Mouse (Mus musculus): ENCODE data around the gene Apol11b. TPM values are rescaled to one million over a fixed set of nuclear protein-coding genes. Genes with fewer than 3 reads are reported as not detected.
"Not testable (repeated sequence)": the region's sequence is repeated elsewhere in the genome, so short reads cannot be mapped to it uniquely, and the experiment has no call there.

Apol11b gene
- polyA plus RNA-seq, 1 experiment from 2014 or later, result not detected

DNA sequence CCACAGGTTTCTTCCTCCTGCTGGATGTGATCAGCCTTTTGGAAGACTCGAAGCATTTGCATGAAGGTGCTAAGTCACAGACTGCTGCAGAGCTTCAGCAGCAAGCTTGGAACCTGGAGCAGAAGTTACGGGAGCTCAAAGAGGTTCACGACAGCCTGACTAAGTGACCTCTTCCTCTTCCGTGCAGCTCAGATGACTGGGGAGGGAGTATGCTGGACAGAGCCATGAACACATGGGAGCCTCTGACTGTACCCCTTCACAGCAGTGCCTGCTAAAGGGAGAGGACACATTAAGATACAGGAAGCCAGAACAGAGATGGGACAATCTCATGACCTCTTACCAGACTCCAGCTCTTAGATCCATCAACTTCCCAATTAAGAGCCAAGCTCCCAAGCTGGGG lies 16.6 kb downstream of the Apol11b start:
- H3K4me3 ChIP-seq (ENCODE audit: low read depth, low read length); DNase-seq (ENCODE audit: low spot score); H3K9me3 ChIP-seq (ENCODE audit: control insufficient read depth, low read length); H3K27ac ChIP-seq (ENCODE audit: low read depth, low read length); H3K36me3 ChIP-seq (ENCODE audit: control insufficient read depth, insufficient read depth, low read length); H3K9ac ChIP-seq (ENCODE audit: low read length); H3K4me2 ChIP-seq (ENCODE audit: low read depth); H3K27me3 ChIP-seq (ENCODE audit: control insufficient read depth, insufficient read depth, low read length); ATAC-seq (ENCODE audit: insufficient read depth, low FRiP score, low TSS enrichment); H3K4me1 ChIP-seq (ENCODE audit: control insufficient read depth, insufficient read depth, low read length): not testable (repeated sequence)
- 75% methylated on average over 4 of the region's 4 CpGs for WGBS

- no peak for DNase-seq (ENCODE audit: low spot score)
Measured at GRCm38 (mm10) chr15:77624710-77625109, 18.4 kb downstream of the Apol11b start.

DNA sequence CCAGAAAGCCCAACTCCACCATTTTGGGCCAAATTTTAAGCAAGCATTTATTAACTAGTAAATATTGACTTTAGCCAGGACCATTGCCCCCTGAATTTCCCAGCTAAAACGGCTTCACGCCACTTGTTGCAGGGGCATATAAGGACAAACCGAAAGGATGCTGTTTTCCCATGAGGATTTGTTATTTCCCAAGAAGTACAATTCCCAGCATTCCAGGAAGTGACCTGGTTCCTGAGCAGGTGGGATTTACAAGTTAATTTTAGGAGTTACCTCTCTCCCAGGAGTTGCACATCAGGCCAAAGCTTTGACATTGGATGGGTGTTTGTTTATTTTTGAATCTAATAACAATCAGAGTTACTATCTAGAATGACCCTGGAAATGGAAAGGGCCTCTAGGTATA lies 37.0 kb downstream of the Apol11b start:
- Histone ChIP-seq H3K9me3 (ENCODE audit: control insufficient read depth, low read length) (no peaks in the 10 kb centered on the region), H3K27ac (ENCODE audit: low read depth, low read length) (no peak overlapping the region), H3K9ac (ENCODE audit: low read length) (no peak overlapping the region), H3K4me2 (ENCODE audit: low read depth) (no peak overlapping the region), H3K4me3 (ENCODE audit: low read depth, low read length) (no peak overlapping the region), H3K27me3 (ENCODE audit: control insufficient read depth, insufficient read depth, low read length) (no peaks in the 10 kb centered on the region), H3K4me1 (ENCODE audit: control insufficient read depth, insufficient read depth, low read length) (no peaks in the 10 kb centered on the region), H3K36me3 (ENCODE audit: control insufficient read depth, insufficient read depth, low read length) (no peaks in the 10 kb centered on the region)
- no peak for ATAC-seq (ENCODE audit: insufficient read depth, low FRiP score, low TSS enrichment)
- 94% methylated on average over 3 of the region's 3 CpGs for WGBS
- no peak for DNase-seq (ENCODE audit: low spot score)

More at GRCm38 (mm10) chr15:77624710-77625109, 18.4 kb downstream of the Apol11b start:
- H3K27me3 ChIP-seq (ENCODE audit: control insufficient read depth, insufficient read depth, low read length), result no peaks in the 10 kb centered on the region
- no peaks in the 10 kb centered on the region for H3K36me3 ChIP-seq (ENCODE audit: control insufficient read depth, insufficient read depth, low read length)
- 93% methylated on average over 1 of the region's 1 CpGs for WGBS
- H3K9me3 ChIP-seq (ENCODE audit: control insufficient read depth, low read length), result no peaks in the 10 kb centered on the region
- no peak overlapping the region for H3K9ac ChIP-seq (ENCODE audit: low read length)
- no peak overlapping the region for H3K4me3 ChIP-seq (ENCODE audit: low read depth, low read length)
- H3K4me2 ChIP-seq (ENCODE audit: low read depth), result no peak overlapping the region
- H3K27ac ChIP-seq (ENCODE audit: low read depth, low read length), result no peak overlapping the region
- no peaks in the 10 kb centered on the region for H3K4me1 ChIP-seq (ENCODE audit: control insufficient read depth, insufficient read depth, low read length)
- no peak for ATAC-seq (ENCODE audit: insufficient read depth, low FRiP score, low TSS enrichment)

DNA sequence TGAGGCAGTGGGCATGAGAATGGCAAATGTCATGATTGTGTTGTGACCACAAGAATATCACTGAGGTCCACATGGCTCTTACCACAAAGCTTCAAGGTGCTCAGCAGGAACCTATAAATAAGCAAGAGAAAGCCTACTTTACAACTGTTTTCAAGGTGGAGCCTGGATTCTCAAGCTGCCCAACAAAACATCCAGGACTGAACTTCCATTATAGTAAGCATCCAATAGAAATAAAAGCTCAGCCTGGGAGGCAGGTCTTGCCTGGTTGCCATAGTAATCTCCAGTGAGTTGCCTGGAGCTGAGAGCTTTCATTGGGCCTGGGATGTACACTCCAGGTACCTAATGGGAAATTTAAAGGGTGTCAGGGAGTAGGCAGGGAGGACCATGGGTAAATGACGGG lies 44.1 kb downstream of the Apol11b start, which contains the start of gene Gm36245:
Gm36245 (plus strand) TSS at position 301 of the 400 bp plus-strand sequence.
- Histone ChIP-seq H3K4me3 (ENCODE audit: low read depth, low read length) (no peak within 1 kb of the TSS), H3K27ac (ENCODE audit: low read depth, low read length) (no peak within 1 kb of the TSS), H3K9ac (ENCODE audit: low read length) (no peak within 1 kb of the TSS), H3K27me3 (ENCODE audit: control insufficient read depth, insufficient read depth, low read length) (no peaks in the 10 kb centered on the region), H3K36me3 (ENCODE audit: control insufficient read depth, insufficient read depth, low read length) (no peaks in the 10 kb centered on the region), H3K4me2 (ENCODE audit: low read depth) (no peak within 1 kb of the TSS), H3K4me1 (ENCODE audit: control insufficient read depth, insufficient read depth, low read length) (no peaks in the 10 kb centered on the region), H3K9me3 (ENCODE audit: control insufficient read depth, low read length) (no peaks in the 10 kb centered on the region)
- ATAC-seq (ENCODE audit: insufficient read depth, low FRiP score, low TSS enrichment) (no peak), DNase-seq (ENCODE audit: low spot score) (no peak)
- 88% methylated on average over 1 of the region's 1 CpGs for WGBS

DNA sequence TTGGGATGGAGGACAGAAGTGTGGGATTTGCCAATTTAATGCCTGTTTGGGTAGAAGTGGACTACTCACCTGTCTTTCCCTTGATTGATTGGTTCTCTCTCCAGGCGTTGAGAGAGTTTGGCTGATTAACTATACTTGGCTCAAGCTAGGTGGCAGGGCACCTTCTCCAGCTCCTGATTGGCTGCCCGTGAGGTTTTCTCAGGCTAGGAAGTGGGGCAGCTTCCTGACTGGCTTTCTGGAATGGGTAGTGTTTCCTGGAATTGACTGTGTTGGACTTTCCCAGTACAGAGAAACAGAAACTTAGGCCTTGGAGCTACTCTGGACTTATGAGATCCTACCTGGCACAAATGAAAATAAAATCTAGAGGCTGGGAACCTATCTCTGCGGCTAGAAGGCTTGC lies 44.7 kb downstream of the Apol11b start:
- 68% methylated on average over 3 of the region's 3 CpGs for WGBS
- Histone ChIP-seq H3K4me3 (ENCODE audit: low read depth, low read length) (no peak overlapping the region), H3K4me1 (ENCODE audit: control insufficient read depth, insufficient read depth, low read length) (no peaks in the 10 kb centered on the region), H3K36me3 (ENCODE audit: control insufficient read depth, insufficient read depth, low read length) (no peaks in the 10 kb centered on the region), H3K9ac (ENCODE audit: low read length) (no peak overlapping the region), H3K9me3 (ENCODE audit: control insufficient read depth, low read length) (no peaks in the 10 kb centered on the region), H3K27me3 (ENCODE audit: control insufficient read depth, insufficient read depth, low read length) (no peaks in the 10 kb centered on the region), H3K27ac (ENCODE audit: low read depth, low read length) (no peak overlapping the region), H3K4me2 (ENCODE audit: low read depth) (no peak overlapping the region)
- DNase-seq (ENCODE audit: low spot score), result no peak
- ATAC-seq (ENCODE audit: insufficient read depth, low FRiP score, low TSS enrichment), result no peak

- Histone ChIP-seq H3K4me2 (ENCODE audit: low read depth) (no peak within 1 kb of the TSS), H3K36me3 (ENCODE audit: control insufficient read depth, insufficient read depth, low read length) (no peaks in the 10 kb centered on the region), H3K4me3 (ENCODE audit: low read depth, low read length) (no peak within 1 kb of the TSS), H3K9me3 (ENCODE audit: control insufficient read depth, low read length) (no peaks in the 10 kb centered on the region), H3K27me3 (ENCODE audit: control insufficient read depth, insufficient read depth, low read length) (no peaks in the 10 kb centered on the region), H3K27ac (ENCODE audit: low read depth, low read length) (no peak within 1 kb of the TSS), H3K4me1 (ENCODE audit: control insufficient read depth, insufficient read depth, low read length) (no peaks in the 10 kb centered on the region), H3K9ac (ENCODE audit: low read length) (no peak within 1 kb of the TSS)
- ATAC-seq (ENCODE audit: insufficient read depth, low FRiP score, low TSS enrichment), result no peak
- DNase-seq (ENCODE audit: low spot score), result no peak
- WGBS, result 65% methylated on average over 5 of the region's 5 CpGs
Measured at GRCm38 (mm10) chr15:77595961-77596360, 47.1 kb downstream of the Apol11b start, which contains the start of gene Apol10b. Gene Apol10b (minus strand): TSS chr15:77596125.

DNA sequence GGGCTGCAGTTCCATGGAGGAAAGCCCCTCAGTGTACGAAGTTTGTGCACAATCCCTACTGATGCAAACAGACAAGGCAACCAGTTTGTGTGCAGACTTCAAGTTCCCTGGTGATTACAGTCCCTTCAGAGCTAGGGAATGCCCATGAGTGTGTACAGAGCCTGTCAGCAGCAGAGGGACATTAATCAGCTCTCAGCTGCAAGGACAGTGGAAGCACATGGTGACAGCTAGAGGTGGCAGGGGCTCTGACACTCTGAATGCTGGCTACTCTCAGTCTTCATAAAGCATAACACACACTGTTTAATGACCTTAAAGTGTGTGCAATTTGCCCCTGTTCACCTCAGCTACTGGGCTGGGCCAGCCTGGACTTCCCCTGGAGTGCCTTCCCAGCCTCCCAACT lies 49.5 kb downstream of the Apol11b start:
- 87% methylated on average over 1 of the region's 1 CpGs for WGBS
- ATAC-seq (ENCODE audit: insufficient read depth, low FRiP score, low TSS enrichment) (no peak), DNase-seq (ENCODE audit: low spot score) (no peak)
- Histone ChIP-seq H3K4me2 (ENCODE audit: low read depth) (no peak overlapping the region), H3K27ac (ENCODE audit: low read depth, low read length) (no peak overlapping the region), H3K4me3 (ENCODE audit: low read depth, low read length) (no peak overlapping the region), H3K27me3 (ENCODE audit: control insufficient read depth, insufficient read depth, low read length) (no peaks in the 10 kb centered on the region), H3K9me3 (ENCODE audit: control insufficient read depth, low read length) (no peaks in the 10 kb centered on the region), H3K36me3 (ENCODE audit: control insufficient read depth, insufficient read depth, low read length) (no peaks in the 10 kb centered on the region), H3K9ac (ENCODE audit: low read length) (no peak overlapping the region), H3K4me1 (ENCODE audit: control insufficient read depth, insufficient read depth, low read length) (no peaks in the 10 kb centered on the region)

GRCm38 (mm10) chr15:77590881-77591280 lies 52.2 kb downstream of the Apol11b start:
- ATAC-seq (ENCODE audit: insufficient read depth, low FRiP score, low TSS enrichment) (no peak), DNase-seq (ENCODE audit: low spot score) (no peak)
- no peak overlapping the region for H3K4me2 ChIP-seq (ENCODE audit: low read depth)
- no peaks in the 10 kb centered on the region for H3K36me3 ChIP-seq (ENCODE audit: control insufficient read depth, insufficient read depth, low read length)
- no peaks in the 10 kb centered on the region for H3K9me3 ChIP-seq (ENCODE audit: control insufficient read depth, low read length)
- WGBS, result 82% methylated on average over 2 of the region's 2 CpGs
- H3K4me3 ChIP-seq (ENCODE audit: low read depth, low read length), result no peak overlapping the region
- H3K9ac ChIP-seq (ENCODE audit: low read length), result no peak overlapping the region
- H3K4me1 ChIP-seq (ENCODE audit: control insufficient read depth, insufficient read depth, low read length), result no peaks in the 10 kb centered on the region
- no peak overlapping the region for H3K27ac ChIP-seq (ENCODE audit: low read depth, low read length)
- no peaks in the 10 kb centered on the region for H3K27me3 ChIP-seq (ENCODE audit: control insufficient read depth, insufficient read depth, low read length)

DNA sequence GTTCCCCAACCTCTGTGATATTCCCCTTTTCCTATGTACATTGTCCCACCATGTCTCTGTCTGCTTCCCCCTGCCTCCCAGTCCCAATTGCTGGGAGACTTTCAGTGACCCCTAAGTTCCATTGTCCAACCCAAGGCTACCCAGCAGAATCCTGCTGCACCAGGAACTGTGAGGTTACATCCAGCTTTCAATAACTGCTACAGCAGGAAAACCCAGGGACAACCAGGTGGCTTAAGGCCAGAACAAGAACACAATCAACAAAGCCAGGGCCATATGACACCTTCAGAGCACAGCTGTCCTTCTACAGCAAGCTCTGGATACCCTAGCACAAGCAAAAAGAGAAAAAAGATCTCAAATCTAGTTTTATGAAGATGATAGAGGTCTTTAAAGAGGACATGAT lies 54.1 kb downstream of the Apol11b start:
- Histone ChIP-seq H3K9me3 (ENCODE audit: control insufficient read depth, low read length) (no peaks in the 10 kb centered on the region), H3K4me2 (ENCODE audit: low read depth) (no peak overlapping the region), H3K4me1 (ENCODE audit: control insufficient read depth, insufficient read depth, low read length) (no peaks in the 10 kb centered on the region), H3K9ac (ENCODE audit: low read length) (no peak overlapping the region), H3K4me3 (ENCODE audit: low read depth, low read length) (no peak overlapping the region), H3K36me3 (ENCODE audit: control insufficient read depth, insufficient read depth, low read length) (no peaks in the 10 kb centered on the region), H3K27me3 (ENCODE audit: control insufficient read depth, insufficient read depth, low read length) (no peaks in the 10 kb centered on the region), H3K27ac (ENCODE audit: low read depth, low read length) (no peak overlapping the region)
- no peak for DNase-seq (ENCODE audit: low spot score)
- no peak for ATAC-seq (ENCODE audit: insufficient read depth, low FRiP score, low TSS enrichment)
